Mouse (Mus musculus) heart, postnatal 0 days (tissue): Measurements from ENCODE around the gene Ppp1r27.

Experiments
- CTCF ChIP-seq: IDR thresholded peaks from 2 replicates; pipeline ENCODE4 v1.5.1; 2016; ENCODE audit warnings: antibody characterized with exemption, control low read depth, low read depth
- EP300 ChIP-seq: IDR thresholded peaks from 2 replicates; pipeline ENCODE4 v1.6.1; 2016; ENCODE audit warnings: antibody characterized with exemption, low read depth

GRCm38 (mm10) chr11:120518558-120518957 is 32.4 kb downstream of the Ppp1r27 start:
- TF ChIP-seq CTCF (no peak), EP300 (no peak)
